13 mouse cellular contexts compared by ENCODE assay signal in genomic region chr12:64692196-64693169, GRCm38 (mm10).
A peak's percentile ranks its signal among the peaks of the same experiment; 100 is the strongest.
DNase-seq lines count a peak whose midpoint lies in the region; ATAC-seq lines count a peak whose summit lies in the region.
"Had no signal": no experiment of that assay in that cellular context is flagged by ENCODE, and none has a peak within 500 bp of the region (broad histone marks: within the 10 kb centered on the region; RNA-seq: fewer than 3 reads in every experiment).

No protein-coding gene starts in this region.

- WGBS in kidney, embryonic 14.5 days: 13% methylated on average over 10 of the region's 10 CpGs
- WGBS in embryonic facial prominence, embryonic 14.5 days: 36% methylated on average over 10 of the region's 10 CpGs
- WGBS in limb, embryonic 13.5 days: 17% methylated on average over 10 of the region's 10 CpGs
- 15% methylated on average over 10 of the region's 10 CpGs for WGBS in neural tube, embryonic 15.5 days

- H3K27me3 ChIP-seq in kidney, embryonic 14.5 days (ENCODE audit: control insufficient read depth, insufficient read depth, low read length): no peaks in the 10 kb centered on the region
- no peaks in the 10 kb centered on the region for H3K27me3 ChIP-seq in embryonic facial prominence, embryonic 14.5 days (replicated peaks; ENCODE audit: control insufficient read depth, insufficient read depth, low read length)
- peaks cover 5% of the 10 kb centered on the region; the same call in 1 of the 2 replicates for H3K27me3 ChIP-seq in limb, embryonic 13.5 days
- no peaks in the 10 kb centered on the region for H3K27me3 ChIP-seq in neural tube, embryonic 15.5 days (replicated peaks)
- H3K27me3 ChIP-seq: embryonic facial prominence, embryonic 15.5 days; limb, embryonic 15.5 days had no signal

- no peak for DNase-seq in kidney, postnatal 10 days
- DNase-seq in embryonic facial prominence, embryonic 14.5 days (ENCODE audit: low spot score): peak; percentile 8
- no peak for DNase-seq in thymus, postnatal 10 days (ENCODE audit: low spot score in 2 of 2)
- DNase-seq in thymus, postnatal 25 days: no peak
- no peak for DNase-seq in testis, postnatal 10 days (ENCODE audit: low spot score)
- DNase-seq: kidney, adult 11 months; thymus, postnatal 14 days had no signal

- peak; percentile 83 for ATAC-seq in kidney, embryonic 14.5 days (ENCODE audit: low FRiP score, low TSS enrichment)
- no peak for ATAC-seq in embryonic facial prominence, embryonic 14.5 days (ENCODE audit: low read depth)
- ATAC-seq in limb, embryonic 13.5 days (ENCODE audit: low FRiP score, low read depth): peak; percentile 78
- ATAC-seq in neural tube, embryonic 15.5 days (ENCODE audit: low FRiP score): peak; percentile 68
- ATAC-seq: CD4-positive, CD25-positive, alpha-beta regulatory T cell, adult 4 months had no signal

- no peaks in the 10 kb centered on the region for H3K36me3 ChIP-seq in kidney, embryonic 14.5 days (ENCODE audit: control insufficient read depth, insufficient read depth, low read length)
- H3K36me3 ChIP-seq in embryonic facial prominence, embryonic 14.5 days (ENCODE audit: control insufficient read depth, insufficient read depth, low read length): no peaks in the 10 kb centered on the region
- H3K36me3 ChIP-seq in limb, embryonic 13.5 days: no peaks in the 10 kb centered on the region
- no peaks in the 10 kb centered on the region for H3K36me3 ChIP-seq in neural tube, embryonic 15.5 days
- H3K36me3 ChIP-seq: embryonic facial prominence, embryonic 15.5 days; limb, embryonic 15.5 days had no signal

- H3K9me3 ChIP-seq in kidney, embryonic 14.5 days (ENCODE audit: control insufficient read depth, low read length): no peaks in the 10 kb centered on the region
- H3K9me3 ChIP-seq in embryonic facial prominence, embryonic 14.5 days (ENCODE audit: control insufficient read depth, low read length): no peaks in the 10 kb centered on the region
- H3K9me3 ChIP-seq in limb, embryonic 13.5 days: no peaks in the 10 kb centered on the region
- no peaks in the 10 kb centered on the region for H3K9me3 ChIP-seq in neural tube, embryonic 15.5 days (replicated peaks)
- H3K9me3 ChIP-seq: embryonic facial prominence, embryonic 15.5 days; limb, embryonic 15.5 days had no signal

- H3K27ac ChIP-seq in kidney, embryonic 14.5 days (ENCODE audit: low read depth, low read length): peak overlapping the region; percentile 63; the same call in 1 of the 2 replicates
- H3K27ac ChIP-seq in embryonic facial prominence, embryonic 14.5 days (replicated peaks; ENCODE audit: low read depth, low read length): no peak overlapping the region
- no peak overlapping the region for H3K27ac ChIP-seq in limb, embryonic 13.5 days
- H3K27ac ChIP-seq in neural tube, embryonic 15.5 days (replicated peaks): no peak overlapping the region
- H3K27ac ChIP-seq: embryonic facial prominence, embryonic 15.5 days; limb, embryonic 15.5 days had no signal

- no peak overlapping the region for H3K9ac ChIP-seq in kidney, embryonic 14.5 days (ENCODE audit: low read depth, low read length)
- no peak overlapping the region for H3K9ac ChIP-seq in embryonic facial prominence, embryonic 14.5 days (ENCODE audit: low read depth, low read length)
- H3K9ac ChIP-seq in limb, embryonic 13.5 days: no peak overlapping the region
- no peak overlapping the region for H3K9ac ChIP-seq in neural tube, embryonic 15.5 days (replicated peaks)
- H3K9ac ChIP-seq: embryonic facial prominence, embryonic 15.5 days; limb, embryonic 15.5 days had no signal

- H3K4me3 ChIP-seq in kidney, embryonic 14.5 days (ENCODE audit: low read length): no peak overlapping the region
- no peak overlapping the region for H3K4me3 ChIP-seq in embryonic facial prominence, embryonic 14.5 days (ENCODE audit: low read depth, low read length)
- no peak overlapping the region for H3K4me3 ChIP-seq in limb, embryonic 13.5 days
- no peak overlapping the region for H3K4me3 ChIP-seq in neural tube, embryonic 15.5 days (replicated peaks)
- H3K4me3 ChIP-seq: embryonic facial prominence, embryonic 15.5 days; limb, embryonic 15.5 days had no signal

- H3K4me2 ChIP-seq in kidney, embryonic 14.5 days (replicated peaks; ENCODE audit: low read depth, low read length): peak overlapping the region; percentile 15
- H3K4me2 ChIP-seq in embryonic facial prominence, embryonic 14.5 days (ENCODE audit: low read depth, low read length): no peak overlapping the region
- H3K4me2 ChIP-seq in limb, embryonic 13.5 days (replicated peaks): peak overlapping the region; percentile 27
- peak overlapping the region; percentile 5; the same call in 1 of the 2 replicates for H3K4me2 ChIP-seq in neural tube, embryonic 15.5 days
- H3K4me2 ChIP-seq: embryonic facial prominence, embryonic 15.5 days; limb, embryonic 15.5 days had no signal

- H3K4me1 ChIP-seq in kidney, embryonic 14.5 days (ENCODE audit: control insufficient read depth, insufficient read depth, low read length): peaks cover 10% of the 10 kb centered on the region; the same call in 1 of the 2 replicates
- H3K4me1 ChIP-seq in embryonic facial prominence, embryonic 14.5 days (ENCODE audit: control insufficient read depth, insufficient read depth, low read length): no peaks in the 10 kb centered on the region
- peaks cover 8% of the 10 kb centered on the region for H3K4me1 ChIP-seq in limb, embryonic 13.5 days
- H3K4me1 ChIP-seq in neural tube, embryonic 15.5 days: peaks cover 8% of the 10 kb centered on the region
- H3K4me1 ChIP-seq: embryonic facial prominence, embryonic 15.5 days had no signal
